Mouse (Mus musculus): Measurements from ENCODE around the gene Map2k2.

DNA sequence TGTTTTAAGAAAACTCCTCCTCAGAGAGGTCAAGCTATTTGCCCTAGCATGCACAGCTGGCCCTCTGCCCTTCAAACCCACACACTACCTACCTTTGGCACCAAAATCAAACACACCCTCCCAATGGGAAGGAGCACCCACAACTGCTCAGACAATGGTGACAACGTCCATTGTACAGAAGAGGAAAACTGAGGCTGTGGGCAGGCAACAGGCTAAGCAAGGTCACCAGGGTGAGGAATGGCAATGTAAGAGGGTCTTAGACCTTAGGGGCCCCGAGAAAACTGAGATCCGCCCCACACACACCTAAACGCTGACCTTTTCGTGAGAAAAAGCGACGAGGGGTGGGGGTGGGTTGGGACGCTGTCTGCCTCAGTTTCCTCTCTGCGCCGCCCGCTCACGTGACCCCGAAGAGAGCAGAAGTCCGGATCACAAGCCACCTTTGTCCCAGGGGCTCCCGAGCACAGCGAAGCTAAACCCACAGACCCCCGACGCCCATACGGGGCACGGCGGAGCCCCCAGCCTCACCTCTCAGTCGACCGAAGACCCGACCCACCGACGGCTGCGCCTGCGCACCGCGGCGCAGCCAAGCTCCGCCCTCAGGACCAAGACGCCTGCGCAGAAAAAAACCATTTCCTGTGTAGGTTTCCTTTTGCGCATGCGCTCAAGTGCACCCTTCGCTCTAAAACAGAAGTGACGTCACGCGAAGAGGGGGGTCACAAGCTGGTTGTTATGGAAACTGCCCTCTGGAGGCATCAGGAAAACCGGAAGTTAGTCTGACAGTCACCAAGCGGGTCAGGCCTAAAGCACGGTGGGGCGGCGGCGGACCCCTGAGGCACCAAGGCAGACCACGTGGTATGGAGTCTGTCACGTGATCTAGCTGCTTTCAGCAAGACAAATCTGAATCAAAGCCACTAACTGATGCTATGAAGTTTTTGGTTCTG, 45.8 kb upstream of the Map2k2 start, which contains the start of gene Sgta:
- TF ChIP-seq ZNF384 (IDR thresholded peaks at IDR 0.05; ENCODE audit: low read depth, low read length) (peak; percentile 86), NRF1 (IDR thresholded peaks at IDR 0.05; ENCODE audit: low read depth, low read length) (peak; percentile 100), MAFK (IDR thresholded peaks at IDR 0.05; ENCODE audit: insufficient replicate concordance, low read length) (no peak), EP300 (IDR thresholded peaks at IDR 0.05; ENCODE audit: low read length) (no peak), HCFC1 (IDR thresholded peaks at IDR 0.05; ENCODE audit: low read depth, low read length) (peak; percentile 86), POLR2A (IDR thresholded peaks at IDR 0.05; ENCODE audit: low read depth, low read length) (peak; percentile 90), POLR2AphosphoS2 (IDR thresholded peaks at IDR 0.05; ENCODE audit: low read depth, low read length) (no peak), CTCF (conservative IDR thresholded peaks at IDR 0.05 in 1 of 2, IDR thresholded peaks at IDR 0.05 in 1 of 2; ENCODE audit: low read depth in 2 of 2, low read length in 2 of 2) (no peak), NELFE (IDR thresholded peaks at IDR 0.05; ENCODE audit: low read depth, low read length) (peak; percentile 81), MEF2A (IDR thresholded peaks at IDR 0.05; ENCODE audit: borderline replicate concordance, low read depth, low read length) (no peak), ZC3H11A (IDR thresholded peaks at IDR 0.05; ENCODE audit: low read depth, low read length) (no peak), RAD21 (IDR thresholded peaks at IDR 0.05; ENCODE audit: low read depth, low read length) (no peak)

All from CH12.LX (cell line).